Mouse (Mus musculus) heart, embryonic 16.5 days (tissue): ENCODE measurements at regions not wholly inside any gene's neighbourhood (a gene's known extent, or its start where the extent isn't known, plus 50 kb on each side); places are given as distances from the start of the nearest gene placed in this dataset.

Source experiments
- ATAC-seq: fragments of 200-750 bp; cut with Nextera tagmentation; replicated peaks from 2 replicates; pipeline ENCODE4 v1.8.0; 2017; ENCODE audit warnings: moderate number of reproducible peaks; ENCODE audit not compliant: insufficient read depth, low FRiP score; ENCODE audit errors: extremely low read depth
- H3K27ac ChIP-seq: fragments of 300-500 bp; sonication (generic); 2 replicates; pipeline ENCODE4 v1.5.1; 2014; ENCODE audit warnings: mild to moderate bottlenecking, low read length, control low read depth, moderate library complexity
- H3K27me3 ChIP-seq: fragments of 300-500 bp; sonication (generic); 2 replicates; pipeline ENCODE4 v1.6.1; 2014; ENCODE audit warnings: low read length, mixed read lengths; ENCODE audit not compliant: control insufficient read depth, insufficient read depth
- H3K36me3 ChIP-seq: fragments of 300-500 bp; sonication (generic); 2 replicates; pipeline ENCODE4 v1.6.1; 2014; ENCODE audit not compliant: control insufficient read depth, insufficient read depth
- H3K4me1 ChIP-seq: fragments of 300-500 bp; sonication (generic); 2 replicates; pipeline ENCODE4 v1.6.1; 2014; ENCODE audit warnings: low read length, mixed read lengths; ENCODE audit not compliant: control insufficient read depth, insufficient read depth
- H3K4me2 ChIP-seq: fragments of 300-500 bp; sonication (generic); 2 replicates; pipeline ENCODE4 v1.6.1; 2014; ENCODE audit warnings: low read depth, mild to moderate bottlenecking, control low read depth, low read length
- H3K4me3 ChIP-seq: fragments of 300-500 bp; sonication (generic); 2 replicates; pipeline ENCODE4 v1.5.1; 2014; ENCODE audit warnings: mild to moderate bottlenecking, control low read depth, low read length
- H3K9ac ChIP-seq: fragments of 300-500 bp; sonication (generic); 2 replicates; pipeline ENCODE4 v1.6.1; 2014; ENCODE audit warnings: low read length, control low read depth
- H3K9me3 ChIP-seq: fragments of 300-500 bp; sonication (generic); replicated peaks from 2 replicates; pipeline ENCODE4 v1.6.1; 2016; ENCODE audit warnings: low read length; ENCODE audit not compliant: control insufficient read depth
- WGBS: fragments of 180-500 bp; shearing (Covaris S2); extraction: QIAGEN DNeasy Blood & Tissue Kit; methylation state at CpG from one replicate; pipeline ENCODE4 v1.1.7; 2014; 5-methylcytosine and 5-hydroxymethylcytosine counted together

GRCm38 (mm10) chr14:79929451-79929850 is 54.4 kb upstream of the Olfm4 start:
- Histone ChIP-seq H3K4me1 (no peaks in the 10 kb centered on the region), H3K36me3 (no peaks in the 10 kb centered on the region), H3K9me3 (no peaks in the 10 kb centered on the region), H3K27me3 (no peaks in the 10 kb centered on the region), H3K9ac (no peak overlapping the region), H3K4me3 (no peak overlapping the region), H3K27ac (no peak overlapping the region), H3K4me2 (no peak overlapping the region)
- ATAC-seq, result no peak
- 72% methylated on average over 3 of the region's 3 CpGs for WGBS

- ATAC-seq, result no peak
- Histone ChIP-seq H3K27ac (no peak overlapping the region), H3K4me3 (no peak overlapping the region), H3K4me1 (no peaks in the 10 kb centered on the region), H3K9me3 (no peaks in the 10 kb centered on the region), H3K36me3 (no peaks in the 10 kb centered on the region), H3K9ac (no peak overlapping the region), H3K4me2 (no peak overlapping the region), H3K27me3 (no peaks in the 10 kb centered on the region)
- 69% methylated on average over 1 of the region's 1 CpGs for WGBS
These were observed 56.7 kb upstream of the Olfm4 start for GRCm38 (mm10) chr14:79927161-79927560.

GRCm38 (mm10) chr14:79916960-79917848 is 66.7 kb upstream of the Olfm4 start:
- H3K4me1 ChIP-seq, result no peaks in the 10 kb centered on the region
- H3K27ac ChIP-seq, result no peak overlapping the region
- H3K4me2 ChIP-seq, result no peak overlapping the region
- H3K27me3 ChIP-seq, result no peaks in the 10 kb centered on the region
- no peak overlapping the region for H3K4me3 ChIP-seq
- H3K9me3 ChIP-seq, result no peaks in the 10 kb centered on the region
- WGBS, result 61% methylated on average over 9 of the region's 9 CpGs
- no peak overlapping the region for H3K9ac ChIP-seq
- H3K36me3 ChIP-seq, result no peaks in the 10 kb centered on the region
- ATAC-seq, result no peak

GRCm38 (mm10) chr14:79914966-79915365 is 68.9 kb upstream of the Olfm4 start:
- no peak overlapping the region for H3K9ac ChIP-seq
- H3K9me3 ChIP-seq, result no peaks in the 10 kb centered on the region
- no peaks in the 10 kb centered on the region for H3K4me1 ChIP-seq
- H3K27ac ChIP-seq, result no peak overlapping the region
- no peak overlapping the region for H3K4me3 ChIP-seq
- no peak overlapping the region for H3K4me2 ChIP-seq
- H3K36me3 ChIP-seq, result no peaks in the 10 kb centered on the region
- no peak for ATAC-seq
- no peaks in the 10 kb centered on the region for H3K27me3 ChIP-seq
- WGBS, result 72% methylated on average over 4 of the region's 4 CpGs

GRCm38 (mm10) chr14:79913315-79913714 is 70.6 kb upstream of the Olfm4 start:
- Histone ChIP-seq H3K4me2 (no peak overlapping the region), H3K9me3 (no peaks in the 10 kb centered on the region)

GRCm38 (mm10) chr14:79912610-79913009 is 71.3 kb upstream of the Olfm4 start:
- H3K9me3 ChIP-seq, result no peaks in the 10 kb centered on the region
- no peak overlapping the region for H3K4me3 ChIP-seq
- H3K4me2 ChIP-seq, result no peak overlapping the region
- WGBS, result 36% methylated on average over 4 of the region's 4 CpGs
- H3K36me3 ChIP-seq, result no peaks in the 10 kb centered on the region
- H3K9ac ChIP-seq, result no peak overlapping the region
- no peak overlapping the region for H3K27ac ChIP-seq
- H3K27me3 ChIP-seq, result no peaks in the 10 kb centered on the region
- no peak for ATAC-seq
- no peaks in the 10 kb centered on the region for H3K4me1 ChIP-seq

More at GRCm38 (mm10) chr14:79913315-79913714, 70.6 kb upstream of the Olfm4 start:
- Histone ChIP-seq H3K4me3 (no peak overlapping the region), H3K27ac (no peak overlapping the region), H3K36me3 (no peaks in the 10 kb centered on the region), H3K4me1 (no peaks in the 10 kb centered on the region), H3K9ac (no peak overlapping the region), H3K27me3 (no peaks in the 10 kb centered on the region)
- no peak for ATAC-seq

GRCm38 (mm10) chr14:79907761-79908160 is 76.1 kb upstream of the Olfm4 start:
- no peaks in the 10 kb centered on the region for H3K36me3 ChIP-seq
- no peaks in the 10 kb centered on the region for H3K27me3 ChIP-seq
- no peak overlapping the region for H3K9ac ChIP-seq
- no peaks in the 10 kb centered on the region for H3K4me1 ChIP-seq
- WGBS, result 42% methylated on average over 4 of the region's 4 CpGs
- ATAC-seq, result no peak
- H3K4me2 ChIP-seq, result no peak overlapping the region
- no peak overlapping the region for H3K4me3 ChIP-seq
- no peaks in the 10 kb centered on the region for H3K9me3 ChIP-seq
- H3K27ac ChIP-seq, result no peak overlapping the region

- Histone ChIP-seq H3K4me3 (no peak overlapping the region), H3K9ac (no peak overlapping the region), H3K4me1 (no peaks in the 10 kb centered on the region), H3K4me2 (no peak overlapping the region), H3K27me3 (no peaks in the 10 kb centered on the region), H3K27ac (no peak overlapping the region), H3K36me3 (no peaks in the 10 kb centered on the region), H3K9me3 (no peaks in the 10 kb centered on the region)
- ATAC-seq, result no peak
- WGBS, result 68% methylated on average over 2 of the region's 2 CpGs
These were observed 78.3 kb upstream of the Olfm4 start for GRCm38 (mm10) chr14:79905574-79905973.

- Histone ChIP-seq H3K27me3 (no peaks in the 10 kb centered on the region), H3K9ac (no peak overlapping the region), H3K4me3 (no peak overlapping the region), H3K9me3 (no peaks in the 10 kb centered on the region), H3K4me2 (no peak overlapping the region), H3K27ac (no peak overlapping the region), H3K4me1 (no peaks in the 10 kb centered on the region), H3K36me3 (no peaks in the 10 kb centered on the region)
- ATAC-seq, result no peak
- 5% methylated on average over 1 of the region's 1 CpGs for WGBS
These were observed 81.5 kb upstream of the Olfm4 start for GRCm38 (mm10) chr14:79902355-79902754.
